Mouse (Mus musculus) kidney, postnatal 0 days (tissue): ENCODE data around the gene Mapkap1. TPM values are rescaled to one million over a fixed set of nuclear protein-coding genes. Genes with fewer than 3 reads are reported as not detected.

ENCODE experiments used
- ATAC-seq: fragments of 200-750 bp; cut with Nextera tagmentation; replicated peaks from 2 replicates; pipeline ENCODE4 v1.8.0; 2017; ENCODE audit warnings: low read depth, moderate number of reproducible peaks, moderate TSS enrichment, moderate library complexity; ENCODE audit not compliant: low FRiP score
- DNase-seq: peaks from one replicate; pipeline ENCODE4 v3.0.0-alpha.2; 2016; ENCODE audit warnings: low spot score
- H3K27ac ChIP-seq: fragments of 300-500 bp; sonication (generic); 2 replicates; pipeline ENCODE4 v1.5.1; 2014; ENCODE audit warnings: mild to moderate bottlenecking
- H3K27me3 ChIP-seq: fragments of 300-500 bp; sonication (generic); 2 replicates; pipeline ENCODE4 v1.6.1; 2014; ENCODE audit warnings: low read length, mixed read lengths; ENCODE audit not compliant: insufficient read depth
- H3K36me3 ChIP-seq: fragments of 300-500 bp; sonication (generic); 2 replicates; pipeline ENCODE4 v1.6.1; 2014; ENCODE audit warnings: low read length, mixed read lengths; ENCODE audit not compliant: insufficient read depth
- H3K4me1 ChIP-seq: fragments of 300-500 bp; sonication (generic); replicated peaks from 2 replicates; pipeline ENCODE4 v1.6.1; 2014; ENCODE audit warnings: antibody characterized with exemption, low read length, mixed read lengths; ENCODE audit not compliant: insufficient read depth
- H3K4me2 ChIP-seq: fragments of 300-500 bp; sonication (generic); 2 replicates; pipeline ENCODE4 v1.6.1; 2014; ENCODE audit warnings: mild to moderate bottlenecking, low read length, moderate library complexity, mixed read lengths
- H3K4me3 ChIP-seq: fragments of 300-500 bp; sonication (generic); replicated peaks from 2 replicates; pipeline ENCODE4 v1.5.1; 2014; ENCODE audit warnings: low read depth, low read length
- H3K9ac ChIP-seq: fragments of 300-500 bp; sonication (generic); 2 replicates; pipeline ENCODE4 v1.6.1; 2014; ENCODE audit warnings: low read depth, low read length
- H3K9me3 ChIP-seq: fragments of 300-500 bp; sonication (generic); replicated peaks from 2 replicates; pipeline ENCODE4 v1.6.1; 2016; ENCODE audit warnings: low read length, inconsistent platforms, mixed read lengths
- CTCF ChIP-seq: IDR thresholded peaks from 2 replicates; pipeline ENCODE4 v1.5.1; 2016; ENCODE audit warnings: antibody characterized with exemption, low read depth, mild to moderate bottlenecking, moderate library complexity
- WGBS: fragments of 180-500 bp; shearing (Covaris S2); extraction: QIAGEN DNeasy Blood & Tissue Kit; methylation state at CpG from one replicate; pipeline ENCODE4 v1.1.7; 2014; 5-methylcytosine and 5-hydroxymethylcytosine counted together
- polyA plus RNA-seq: library from polyadenylated mRNA; unstranded; fragments of >200 nt; fragmentation: Nextera tagmentation; extraction: Ambion mirVana; gene quantifications from 2 replicates; pipeline ENCODE4 v1.2.1, GENCODE M21; 2015

The Mapkap1 gene
- polyA plus RNA-seq, 1 experiment from 2014 or later, result 92.3 TPM

GRCm38 (mm10) chr2:34407596-34407995, 1.0 kb downstream of the Mapkap1 start:
- no peak for DNase-seq
- no peak for TF ChIP-seq CTCF
- Histone ChIP-seq H3K9ac (peak overlapping the region; percentile 90; the same call in 1 of the 2 replicates), H3K27me3 (no peaks in the 10 kb centered on the region), H3K4me2 (peak overlapping the region; percentile 82), H3K27ac (no peak overlapping the region), H3K36me3 (no peaks in the 10 kb centered on the region), H3K9me3 (no peaks in the 10 kb centered on the region), H3K4me3 (peak overlapping the region; percentile 90), H3K4me1 (peaks cover 8% of the 10 kb centered on the region; the same call in 1 of the 2 replicates)
- no peak for ATAC-seq
- WGBS, result 50% methylated on average over 7 of the region's 7 CpGs

- H3K27me3 ChIP-seq, result no peaks in the 10 kb centered on the region
- no peak for TF ChIP-seq CTCF
- 91% methylated on average over 10 of the region's 10 CpGs for WGBS
- H3K9ac ChIP-seq, result no peak overlapping the region
- H3K4me3 ChIP-seq, result no peak overlapping the region
- no peak for DNase-seq
- H3K9me3 ChIP-seq, result no peaks in the 10 kb centered on the region
- no peak overlapping the region for H3K27ac ChIP-seq
- no peak for ATAC-seq
- H3K4me2 ChIP-seq, result no peak overlapping the region
- no peaks in the 10 kb centered on the region for H3K36me3 ChIP-seq
- peaks cover 8% of the 10 kb centered on the region; the same call in 1 of the 2 replicates for H3K4me1 ChIP-seq
These were observed 1.8 kb downstream of the Mapkap1 start for GRCm38 (mm10) chr2:34408341-34408740.

- peaks cover 8% of the 10 kb centered on the region; the same call in 1 of the 2 replicates for H3K4me1 ChIP-seq
- H3K36me3 ChIP-seq, result no peaks in the 10 kb centered on the region
- WGBS, result 53% methylated on average over 5 of the region's 5 CpGs
- no peak overlapping the region for H3K4me3 ChIP-seq
- no peak overlapping the region for H3K4me2 ChIP-seq
- no peaks in the 10 kb centered on the region for H3K27me3 ChIP-seq
- DNase-seq (no peak), ATAC-seq (no peak)
- H3K9ac ChIP-seq, result no peak overlapping the region
- TF ChIP-seq CTCF, result no peak
- H3K27ac ChIP-seq, result no peak overlapping the region
- no peaks in the 10 kb centered on the region for H3K9me3 ChIP-seq
These were observed 3.3 kb downstream of the Mapkap1 start for GRCm38 (mm10) chr2:34409741-34410340.

- no peaks in the 10 kb centered on the region for H3K9me3 ChIP-seq
- H3K36me3 ChIP-seq, result no peaks in the 10 kb centered on the region
- H3K4me1 ChIP-seq, result no peaks in the 10 kb centered on the region
- no peak for TF ChIP-seq CTCF
- DNase-seq (peak; percentile 45), ATAC-seq (no peak)
- no peak overlapping the region for H3K9ac ChIP-seq
- no peak overlapping the region for H3K4me3 ChIP-seq
- no peaks in the 10 kb centered on the region for H3K27me3 ChIP-seq
- WGBS, result 61% methylated on average over 1 of the region's 1 CpGs
- no peak overlapping the region for H3K27ac ChIP-seq
- no peak overlapping the region for H3K4me2 ChIP-seq
These were observed 13.7 kb downstream of the Mapkap1 start for GRCm38 (mm10) chr2:34420256-34420655.

- H3K4me2 ChIP-seq, result no peak overlapping the region
- 90% methylated on average over 3 of the region's 3 CpGs for WGBS
- no peaks in the 10 kb centered on the region for H3K4me1 ChIP-seq
These were observed 17.6 kb downstream of the Mapkap1 start for GRCm38 (mm10) chr2:34424186-34424585.

GRCm38 (mm10) chr2:34425573-34426223, 19.1 kb downstream of the Mapkap1 start:
- Histone ChIP-seq H3K27me3 (no peaks in the 10 kb centered on the region), H3K9me3 (no peaks in the 10 kb centered on the region), H3K4me3 (no peak overlapping the region), H3K4me2 (no peak overlapping the region), H3K4me1 (no peaks in the 10 kb centered on the region), H3K36me3 (no peaks in the 10 kb centered on the region), H3K9ac (no peak overlapping the region), H3K27ac (no peak overlapping the region)
- TF ChIP-seq CTCF, result no peak
- ATAC-seq, result no peak
- peak; percentile 29 for DNase-seq
- WGBS, result 64% methylated on average over 4 of the region's 4 CpGs

More at GRCm38 (mm10) chr2:34424186-34424585, 17.6 kb downstream of the Mapkap1 start:
- Histone ChIP-seq H3K36me3 (no peaks in the 10 kb centered on the region), H3K9ac (no peak overlapping the region), H3K27ac (no peak overlapping the region), H3K27me3 (no peaks in the 10 kb centered on the region), H3K9me3 (no peaks in the 10 kb centered on the region), H3K4me3 (no peak overlapping the region)
- no peak for ATAC-seq
- TF ChIP-seq CTCF, result no peak
- no peak for DNase-seq
